Mouse (Mus musculus) CD4-positive naive resting alpha-beta T cell, adult 76 days (primary cell): ENCODE measurements around the gene Trpm2. TPM values are rescaled to one million over a fixed set of nuclear protein-coding genes. Genes with fewer than 3 reads are reported as not detected.

Experiments used
- total RNA-seq: library from RNA; stranded (reverse); gene quantifications from one replicate; pipeline ENCODE4 v1.2.4, GENCODE M21; 2023

The Trpm2 gene
- 4.7 TPM for total RNA-seq

GRCm38 (mm10) chr10:77970481-77970880 is at the start of gene Trpm2:
Trpm2 (minus strand) TSS chr10:77970563.

GRCm38 (mm10) chr10:78009945-78010293 is 39.6 kb upstream of the Trpm2 start, which contains the start of gene Pfkl:
Pfkl (minus strand) TSS chr10:78010083.

GRCm38 (mm10) chr10:77978351-77979350 is 8.3 kb upstream of the Trpm2 start, which contains the start of gene 1810043G02Rik:
1810043G02Rik (plus strand) TSS chr10:77978524.

GRCm38 (mm10) chr10:77902211-77902893 is 68.0 kb downstream of the Trpm2 start, which contains the start of gene Lrrc3:
Lrrc3 (minus strand) TSS chr10:77902536.

GRCm38 (mm10) chr10:77861675-77862074 is 108.7 kb downstream of the Trpm2 start, which contains the start of gene Gm3285:
Gm3285 (plus strand) TSS chr10:77861975.

Other genes with a start within 250 kb of the Trpm2 start
- gene Krtap12-1, start 250.0 kb downstream of the Trpm2 start, total RNA-seq = not detected
- gene Gm10100, start 244.1 kb downstream of the Trpm2 start, total RNA-seq = not detected
- gene Gm18596, start 227.9 kb downstream of the Trpm2 start, total RNA-seq = not detected
- not detected for gene Gm9736, start 219.2 kb downstream of the Trpm2 start, total RNA-seq
- gene Gm3233, start 210.9 kb downstream of the Trpm2 start, total RNA-seq = not detected
- not detected for gene Gm3238, start 199.2 kb downstream of the Trpm2 start, total RNA-seq
- not detected for gene Gm7138, start 193.6 kb downstream of the Trpm2 start, total RNA-seq
- not detected for gene Gm3250, start 188.0 kb downstream of the Trpm2 start, total RNA-seq
- not detected for gene Gm7137, start 182.4 kb downstream of the Trpm2 start, total RNA-seq
- not detected for gene Gm9639, start 175.5 kb downstream of the Trpm2 start, total RNA-seq
- not detected for gene Gm19668, start 171.4 kb downstream of the Trpm2 start, total RNA-seq
- gene Gm9507, start 158.7 kb downstream of the Trpm2 start, total RNA-seq = not detected
- gene Gm2696, start 155.9 kb downstream of the Trpm2 start, total RNA-seq = not detected
- not detected for gene Krtap10-4, start 143.5 kb downstream of the Trpm2 start, total RNA-seq
- not detected for gene Krtap10-10, start 134.6 kb downstream of the Trpm2 start, total RNA-seq
- gene Gm36176, start 123.8 kb downstream of the Trpm2 start, total RNA-seq = not detected
- not detected for gene Gm10318, start 117.7 kb downstream of the Trpm2 start, total RNA-seq
- gene Gm3285, start 108.6 kb downstream of the Trpm2 start, total RNA-seq = not detected
- not detected for gene Lrrc3, start 68.0 kb downstream of the Trpm2 start, total RNA-seq
- 6.0 TPM for gene 1810043G02Rik, start 8.0 kb upstream of the Trpm2 start, total RNA-seq
- gene Pfkl, start 39.5 kb upstream of the Trpm2 start, total RNA-seq = 110 TPM
- not detected for gene Dnmt3l, start 71.4 kb upstream of the Trpm2 start, total RNA-seq
- 0.26 TPM for gene Aire, start 73.0 kb upstream of the Trpm2 start, total RNA-seq
- gene Icosl, start 98.7 kb upstream of the Trpm2 start, total RNA-seq = 20.0 TPM
- 48.4 TPM for gene D10Jhu81e, start 199.2 kb upstream of the Trpm2 start, total RNA-seq
- 21.6 TPM for gene Pwp2, start 214.6 kb upstream of the Trpm2 start, total RNA-seq